Mouse (Mus musculus) C2C12 (cell line): ENCODE results near the gene Pex10. TPM values are rescaled to one million over a fixed set of nuclear protein-coding genes. Genes with fewer than 3 reads are reported as not detected.

Source experiments
- H3K27me3 ChIP-seq: one replicate; pipeline ENCODE4 v1.6.1; 2011; ENCODE audit not compliant: control insufficient read depth, insufficient read depth, insufficient read length
- H3K36me3 ChIP-seq: one replicate; pipeline ENCODE4 v1.6.1; 2011; ENCODE audit not compliant: control insufficient read depth, insufficient read depth
- H3K4me3 ChIP-seq: one replicate; pipeline ENCODE4 v1.5.1; 2011; ENCODE audit warnings: mild to moderate bottlenecking, control low read depth; ENCODE audit not compliant: poor library complexity, insufficient read depth, severe bottlenecking
- H3K79me2 ChIP-seq: one replicate; pipeline ENCODE4 v1.6.1; 2011; ENCODE audit not compliant: control insufficient read depth, insufficient read depth
- H3K79me3 ChIP-seq: one replicate; pipeline ENCODE4 v1.6.1; 2011; ENCODE audit warnings: low read depth, control low read depth
- H3ac ChIP-seq: one replicate; pipeline ENCODE3; 2011; ENCODE audit warnings: low read depth; ENCODE audit not compliant: control insufficient read depth, insufficient read length
- CEBPB ChIP-seq: IDR thresholded peaks from one replicate; pipeline ENCODE4 v1.6.1; 2011; ENCODE audit warnings: low read depth, mild to moderate bottlenecking, control low read depth, moderate library complexity
- CTCF ChIP-seq: IDR thresholded peaks from one replicate; pipeline ENCODE4 v1.5.1; 2011; ENCODE audit not compliant: control insufficient read depth, insufficient read depth, insufficient read length
- FOSL1 ChIP-seq: IDR thresholded peaks from one replicate; pipeline ENCODE4 v1.8.0; 2011; ENCODE audit warnings: mild to moderate bottlenecking, low read length; ENCODE audit not compliant: poor library complexity, insufficient read depth, severe bottlenecking
- MAX ChIP-seq: IDR thresholded peaks from one replicate; pipeline ENCODE4 v1.6.1; 2011; ENCODE audit warnings: mild to moderate bottlenecking, control low read depth
- MYOD1 ChIP-seq: IDR thresholded peaks from one replicate; pipeline ENCODE4 v1.6.1; 2011; ENCODE audit warnings: low read depth; ENCODE audit not compliant: control insufficient read depth, insufficient read length
- MYOG ChIP-seq: IDR thresholded peaks from one replicate; pipeline ENCODE4 v1.6.1; 2011; ENCODE audit not compliant: control insufficient read depth, insufficient read length; ENCODE audit errors: extremely low read depth
- USF1 ChIP-seq: IDR thresholded peaks from one replicate; pipeline ENCODE4 v1.6.1; 2011; ENCODE audit warnings: low read depth, mild to moderate bottlenecking, control low read depth, moderate library complexity
- polyA plus RNA-seq: library from polyadenylated mRNA; unstranded; fragments of >200 nt; fragmentation: generic; extraction: Trizol; gene quantifications from one replicate; pipeline ENCODE4 v1.2.1, GENCODE M21; 2012; ENCODE audit warnings: missing spikeins

Gene Pex10
- polyA plus RNA-seq, 1 experiment = 11.2 TPM

DNA sequence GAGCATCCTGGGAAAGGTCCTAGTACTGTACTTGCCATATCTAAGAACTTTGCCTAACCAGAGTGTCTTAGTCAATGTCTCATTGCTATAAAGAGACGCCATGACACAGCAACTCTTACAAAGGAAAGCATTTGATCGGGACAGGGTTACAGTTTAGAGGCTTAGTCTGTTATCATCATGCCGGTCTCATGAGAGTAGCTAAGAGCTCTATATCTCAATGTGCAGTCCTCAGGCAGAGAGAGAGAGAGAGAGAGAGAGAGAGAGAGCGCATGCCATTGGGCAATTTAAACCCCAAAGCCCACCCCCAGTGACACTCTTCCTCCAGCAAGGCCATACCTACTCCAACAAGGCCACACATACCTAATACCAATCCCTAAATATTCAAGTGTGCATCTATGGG lies 41.1 kb downstream of the Pex10 start:
- Histone ChIP-seq H3ac (no peak overlapping the region), H3K79me3 (no peaks in the 10 kb centered on the region), H3K27me3 (no peaks in the 10 kb centered on the region), H3K36me3 (no peaks in the 10 kb centered on the region), H3K79me2 (no peaks in the 10 kb centered on the region), H3K4me3 (no peak overlapping the region)
- no peak for TF ChIP-seq CTCF
- no peak for TF ChIP-seq MYOG
- no peak for TF ChIP-seq CEBPB
- TF ChIP-seq MYOD1 = no peak
- TF ChIP-seq FOSL1 = no peak
- no peak for TF ChIP-seq MAX
- no peak for TF ChIP-seq USF1

GRCm38 (mm10) chr4:155109471-155109870 lies 42.7 kb downstream of the Pex10 start:
- no peak for TF ChIP-seq CTCF
- no peak for TF ChIP-seq CEBPB
- TF ChIP-seq MAX = no peak
- TF ChIP-seq USF1 = no peak
- H3K79me3 ChIP-seq = no peaks in the 10 kb centered on the region
- H3ac ChIP-seq = no peak overlapping the region
- no peaks in the 10 kb centered on the region for H3K27me3 ChIP-seq
- no peaks in the 10 kb centered on the region for H3K79me2 ChIP-seq
- H3K36me3 ChIP-seq = no peaks in the 10 kb centered on the region
- H3K4me3 ChIP-seq = no peak overlapping the region

DNA sequence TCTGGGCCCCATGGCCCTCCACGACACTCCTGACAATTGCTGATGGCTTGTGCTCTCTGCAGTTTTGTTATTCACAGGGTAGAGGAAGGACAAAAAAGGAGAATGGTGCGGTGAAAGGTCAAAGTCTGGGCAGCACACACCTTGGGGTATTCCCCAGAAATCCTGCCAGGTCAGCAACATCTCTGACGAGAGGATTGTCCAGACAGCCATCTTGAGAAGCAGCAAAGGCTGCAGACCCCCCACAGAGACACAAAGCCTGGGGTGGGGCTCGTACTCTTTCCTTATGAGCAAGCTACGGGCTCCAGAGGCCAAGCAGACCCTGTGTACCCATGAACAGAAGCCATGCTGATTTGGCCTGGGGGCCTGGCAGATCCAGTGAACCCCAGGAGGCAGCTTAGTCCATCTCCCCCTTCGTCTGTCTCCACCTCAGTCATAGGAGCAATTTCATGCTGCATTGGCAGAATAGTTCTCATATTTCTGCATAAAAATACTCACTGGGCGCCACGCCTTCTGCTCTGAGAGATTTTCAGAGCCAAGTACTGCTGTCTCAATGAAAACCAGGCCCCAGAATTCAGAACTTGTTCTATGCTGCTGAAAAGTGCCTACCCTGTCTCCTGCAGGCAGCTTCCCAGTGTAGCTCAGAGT lies 47.1 kb downstream of the Pex10 start:
- no peak overlapping the region for H3ac ChIP-seq
- TF ChIP-seq FOSL1 = no peak
- no peak for TF ChIP-seq MYOG

DNA sequence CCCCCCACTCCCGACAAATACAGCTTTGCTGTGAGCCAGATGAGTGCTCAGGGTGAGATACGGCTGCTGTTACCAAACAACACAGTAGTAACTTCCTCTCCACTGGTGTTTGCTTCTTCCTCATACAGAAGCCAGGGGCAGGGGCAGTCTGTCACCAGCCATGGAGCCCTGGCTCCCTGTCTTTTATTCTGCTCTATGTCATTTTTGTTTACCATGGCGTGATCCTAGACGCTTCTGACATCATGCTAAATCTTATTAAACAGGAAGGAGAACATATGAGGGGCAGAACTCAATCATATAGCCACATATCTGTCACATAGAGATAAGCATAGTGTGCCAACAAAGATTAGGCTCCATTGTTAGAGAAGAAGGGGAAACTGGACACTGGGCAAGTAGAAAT lies 49.8 kb downstream of the Pex10 start:
- no peak overlapping the region for H3K4me3 ChIP-seq
- TF ChIP-seq USF1 = no peak
- TF ChIP-seq MAX = no peak
- TF ChIP-seq MYOG = no peak
- no peak for TF ChIP-seq CEBPB
- no peak for TF ChIP-seq FOSL1
- no peak for TF ChIP-seq CTCF
- no peak overlapping the region for H3ac ChIP-seq
- H3K79me2 ChIP-seq = no peaks in the 10 kb centered on the region
- no peaks in the 10 kb centered on the region for H3K36me3 ChIP-seq
- H3K27me3 ChIP-seq = no peaks in the 10 kb centered on the region
- H3K79me3 ChIP-seq = no peaks in the 10 kb centered on the region

More for the DNA sequence above, 47.1 kb downstream of the Pex10 start:
- no peaks in the 10 kb centered on the region for H3K27me3 ChIP-seq
- H3K4me3 ChIP-seq = no peak overlapping the region
- no peaks in the 10 kb centered on the region for H3K36me3 ChIP-seq
- no peaks in the 10 kb centered on the region for H3K79me3 ChIP-seq
- no peaks in the 10 kb centered on the region for H3K79me2 ChIP-seq

DNA sequence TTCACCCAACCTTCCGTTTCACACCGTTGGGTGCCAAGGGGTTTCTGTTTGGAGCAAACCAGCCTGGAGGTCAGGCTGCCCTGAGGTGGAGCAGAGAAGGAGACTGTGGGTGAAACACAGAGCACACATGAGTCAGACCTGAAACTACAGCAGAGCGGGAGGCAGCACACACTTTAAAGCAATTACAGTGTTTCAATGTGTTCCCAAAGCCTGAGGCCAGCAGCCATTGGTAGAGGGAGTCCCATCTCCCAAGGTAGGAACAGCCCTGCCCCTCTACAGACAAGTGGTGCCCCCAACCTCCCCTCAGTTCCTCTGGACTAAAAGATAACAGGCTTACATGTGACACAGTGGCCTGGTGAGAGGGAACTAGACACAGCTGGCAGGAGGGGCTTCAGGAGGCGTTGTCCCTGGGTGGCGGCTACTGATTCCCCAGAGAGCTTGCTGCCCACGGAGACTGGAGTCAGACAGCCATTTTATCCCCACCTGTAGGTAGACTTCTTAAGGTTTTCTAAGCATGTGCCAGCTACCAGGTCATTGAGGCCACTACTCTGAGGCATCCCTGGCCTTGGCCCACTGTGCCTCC lies 50.7 kb downstream of the Pex10 start:
- TF ChIP-seq CTCF (no peak), MYOD1 (no peak), MAX (no peak), MYOG (no peak), USF1 (no peak), CEBPB (no peak), FOSL1 (no peak)
- no peak overlapping the region for H3K4me3 ChIP-seq
- no peaks in the 10 kb centered on the region for H3K79me3 ChIP-seq
- no peaks in the 10 kb centered on the region for H3K27me3 ChIP-seq
- no peaks in the 10 kb centered on the region for H3K36me3 ChIP-seq
- H3K79me2 ChIP-seq = no peaks in the 10 kb centered on the region
- no peak overlapping the region for H3ac ChIP-seq

- no peaks in the 10 kb centered on the region for H3K79me3 ChIP-seq
- H3K27me3 ChIP-seq = no peaks in the 10 kb centered on the region
- TF ChIP-seq MYOD1 (peak; percentile 70), MAX (no peak), CTCF (no peak), MYOG (no peak)
Observed at GRCm38 (mm10) chr4:155118278-155118677, 51.5 kb downstream of the Pex10 start.

More at GRCm38 (mm10) chr4:155118278-155118677, 51.5 kb downstream of the Pex10 start:
- Histone ChIP-seq H3ac (no peak overlapping the region), H3K36me3 (no peaks in the 10 kb centered on the region), H3K79me2 (no peaks in the 10 kb centered on the region), H3K4me3 (no peak overlapping the region)
